Mouse (Mus musculus): ENCODE data around the gene Uox.

Uox gene

DNA sequence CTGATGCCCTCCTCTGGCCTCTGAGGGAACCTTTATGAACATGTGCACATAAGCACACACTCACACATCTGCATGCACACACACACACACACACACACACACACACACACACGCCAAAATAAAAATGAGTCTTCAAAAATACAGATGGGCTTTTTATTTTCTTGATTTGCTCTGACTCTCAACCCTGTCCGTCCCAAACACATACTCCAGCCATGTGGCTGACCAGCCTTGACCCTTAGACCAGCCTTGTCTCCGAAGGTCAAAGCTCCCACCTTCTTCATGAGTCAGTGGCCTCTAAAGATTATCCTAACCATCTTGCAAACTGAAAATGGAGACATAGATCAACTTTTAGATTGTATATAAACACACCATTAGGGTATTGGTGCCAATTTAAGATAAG lies 632 bp upstream of the Uox start:
- no peak for TF ChIP-seq GATA4 (IDR thresholded peaks at IDR 0.05; ENCODE audit: insufficient replicate concordance, low read length)

- no peak for TF ChIP-seq GATA4 (IDR thresholded peaks at IDR 0.05; ENCODE audit: insufficient replicate concordance, low read length)
These were observed 713 bp downstream of the Uox start for GRCm38 (mm10) chr3:146570939-146571338.

DNA sequence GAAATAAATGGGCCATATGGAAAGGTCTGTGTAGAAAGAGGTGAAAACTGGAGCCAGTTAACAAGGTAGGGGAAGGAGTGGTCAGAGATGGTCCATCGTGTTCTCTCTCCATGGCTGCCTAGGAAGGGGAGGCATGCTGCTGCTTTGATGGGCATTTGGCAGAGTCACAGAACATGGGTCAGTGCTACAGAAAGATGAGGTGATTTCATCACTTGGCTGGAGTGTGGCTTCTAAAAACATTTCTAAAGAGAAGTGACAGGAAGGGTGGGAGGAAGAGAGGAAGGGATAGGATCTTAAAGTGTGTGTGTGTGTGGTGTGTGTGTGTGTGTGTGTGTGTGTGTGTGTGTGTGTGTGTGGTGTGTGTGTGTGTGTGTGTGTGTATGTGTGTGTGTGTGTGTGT lies 1.1 kb downstream of the Uox start:
- TF ChIP-seq GATA4 (IDR thresholded peaks at IDR 0.05; ENCODE audit: insufficient replicate concordance, low read length): no peak

GRCm38 (mm10) chr3:146577591-146577990 lies 7.4 kb downstream of the Uox start:
- no peak for TF ChIP-seq GATA4 (IDR thresholded peaks at IDR 0.05; ENCODE audit: insufficient replicate concordance, low read length)

GRCm38 (mm10) chr3:146580039-146580729 lies 10.0 kb downstream of the Uox start:
- no peak; the same call in 1 of the 2 replicates for TF ChIP-seq GATA4 (IDR thresholded peaks at IDR 0.05; ENCODE audit: insufficient replicate concordance, low read length)

- TF ChIP-seq GATA4 (IDR thresholded peaks at IDR 0.05; ENCODE audit: insufficient replicate concordance, low read length): no peak
These were observed 13.3 kb downstream of the Uox start for GRCm38 (mm10) chr3:146583478-146583877.

DNA sequence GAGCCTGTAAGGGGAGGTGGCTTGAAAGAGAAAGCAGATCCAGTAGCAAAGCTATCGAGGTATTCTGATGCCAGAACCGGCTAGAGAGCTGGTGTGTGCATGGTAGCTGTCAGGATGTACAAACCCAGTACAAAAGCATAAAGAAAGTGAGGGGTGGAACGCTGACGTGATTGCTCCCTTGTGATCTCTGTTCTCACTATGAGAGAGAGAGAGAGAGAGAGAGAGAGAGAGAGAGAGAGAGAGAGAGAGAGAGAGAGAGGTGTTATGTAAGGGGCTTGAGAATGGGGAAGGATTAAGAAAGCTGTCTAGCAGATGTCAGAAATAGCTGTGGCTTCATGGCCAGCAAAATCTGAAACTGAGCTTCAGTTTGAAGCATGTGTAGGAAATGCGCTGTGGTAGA lies 13.7 kb downstream of the Uox start:
- TF ChIP-seq GATA4 (IDR thresholded peaks at IDR 0.05; ENCODE audit: insufficient replicate concordance, low read length): no peak

- no peak for TF ChIP-seq GATA4 (IDR thresholded peaks at IDR 0.05; ENCODE audit: insufficient replicate concordance, low read length)
These were observed 16.4 kb downstream of the Uox start for GRCm38 (mm10) chr3:146586616-146587015.

DNA sequence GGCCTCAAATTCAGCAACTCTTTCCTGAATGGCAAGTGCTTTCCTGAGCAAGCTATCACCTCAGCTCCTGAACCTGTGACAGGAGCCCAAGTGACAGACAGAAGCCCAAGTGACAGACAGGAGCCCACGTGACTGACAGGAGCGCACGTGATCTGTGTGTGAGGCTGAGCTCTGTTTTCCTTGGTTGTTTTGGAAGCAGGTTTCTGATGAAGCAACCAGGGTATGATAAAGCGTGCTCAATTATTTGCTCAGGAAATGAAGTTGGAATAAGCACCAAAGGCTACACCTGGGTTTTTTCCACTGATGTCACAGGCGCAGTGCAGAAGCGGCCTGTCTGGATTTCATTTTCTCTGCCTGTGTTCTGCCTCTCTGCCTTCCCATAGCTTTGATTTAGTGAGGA lies 19.3 kb downstream of the Uox start:
- peak; percentile 23; the same call in 1 of the 2 replicates for TF ChIP-seq GATA4 (IDR thresholded peaks at IDR 0.05; ENCODE audit: insufficient replicate concordance, low read length)

GRCm38 (mm10) chr3:146591159-146591558 lies 20.9 kb downstream of the Uox start:
- TF ChIP-seq GATA4 (IDR thresholded peaks at IDR 0.05; ENCODE audit: insufficient replicate concordance, low read length): no peak; the same call in 1 of the 2 replicates

GRCm38 (mm10) chr3:146591601-146592000 lies 21.4 kb downstream of the Uox start:
- peak; percentile 29; the same call in 1 of the 2 replicates for TF ChIP-seq GATA4 (IDR thresholded peaks at IDR 0.05; ENCODE audit: insufficient replicate concordance, low read length)

GRCm38 (mm10) chr3:146595440-146595839 lies 25.2 kb downstream of the Uox start:
- 0 out of 2 replicates have a peak, but pooled peaks have one; percentile 53 for TF ChIP-seq GATA4 (IDR thresholded peaks at IDR 0.05; ENCODE audit: insufficient replicate concordance, low read length)

DNA sequence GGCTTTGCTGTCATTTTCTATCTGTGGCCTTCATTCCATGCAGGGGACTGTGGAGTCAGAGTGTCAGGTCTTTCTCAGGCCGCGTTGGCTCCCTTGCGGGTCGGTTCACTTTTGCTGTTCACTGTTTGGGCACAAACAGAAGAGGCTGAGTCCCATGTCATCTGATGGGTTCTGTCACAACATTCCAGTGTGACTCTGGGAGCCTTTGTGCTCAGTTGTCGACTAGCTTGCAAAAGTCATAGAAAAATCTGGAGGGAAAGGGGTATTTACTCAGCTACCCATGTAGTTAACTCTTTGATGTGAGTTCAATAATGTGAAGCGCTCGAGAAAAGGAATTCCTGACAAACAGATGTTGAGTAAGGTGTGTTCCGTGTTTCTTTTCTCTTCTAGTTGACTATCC lies 26.2 kb downstream of the Uox start:
- no peak for TF ChIP-seq GATA4 (IDR thresholded peaks at IDR 0.05; ENCODE audit: insufficient replicate concordance, low read length)

DNA sequence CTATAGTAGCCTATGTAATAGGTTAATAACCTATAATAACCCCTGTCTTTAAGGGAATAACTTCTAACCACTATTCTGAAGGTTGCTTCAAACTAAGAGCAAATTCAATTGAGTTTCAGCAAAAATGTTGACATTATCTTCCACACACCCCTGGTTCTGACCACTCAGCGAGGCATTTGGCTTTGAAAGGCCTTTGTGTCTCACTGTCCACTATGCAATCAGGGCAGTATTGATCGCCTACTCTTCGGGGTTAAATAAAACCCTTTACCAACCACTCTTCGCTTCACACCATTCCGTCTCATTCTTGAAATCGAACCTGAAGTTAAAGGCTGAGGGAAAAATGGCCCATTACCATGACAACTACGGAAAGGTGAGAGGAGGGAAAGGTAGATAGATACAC lies 26.6 kb downstream of the Uox start:
- no peak; the same call in 1 of the 2 replicates for TF ChIP-seq GATA4 (IDR thresholded peaks at IDR 0.05; ENCODE audit: insufficient replicate concordance, low read length)

DNA sequence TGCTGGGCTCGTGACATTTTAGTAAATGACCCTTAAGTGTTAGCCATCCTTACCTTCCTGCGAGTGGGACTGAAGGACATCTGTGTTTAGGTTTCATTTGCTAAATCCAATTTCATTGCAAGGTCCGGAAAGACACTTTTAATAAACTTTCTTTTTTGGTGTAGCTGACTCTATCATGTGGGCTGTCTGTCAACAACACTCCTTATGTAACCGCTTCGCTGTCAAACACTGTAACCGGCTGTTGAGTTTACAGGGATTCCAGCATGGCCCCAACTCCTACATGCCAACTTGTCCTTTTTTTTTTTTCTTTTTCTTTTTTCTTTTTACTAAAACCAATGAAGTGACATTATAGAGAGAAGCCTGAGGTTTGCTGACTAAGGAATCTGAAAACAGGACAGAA lies 28.2 kb downstream of the Uox start:
- TF ChIP-seq GATA4 (IDR thresholded peaks at IDR 0.05; ENCODE audit: insufficient replicate concordance, low read length): no peak

GRCm38 (mm10) chr3:146599198-146599900 lies 29.1 kb downstream of the Uox start:
- no peak for TF ChIP-seq GATA4 (IDR thresholded peaks at IDR 0.05; ENCODE audit: insufficient replicate concordance, low read length)
